Mouse (Mus musculus): ENCODE measurements at regions not wholly inside any gene's neighbourhood (a gene's known extent, or its start where the extent isn't known, plus 50 kb on each side); places are given as distances from the start of the nearest gene placed in this dataset.

DNA sequence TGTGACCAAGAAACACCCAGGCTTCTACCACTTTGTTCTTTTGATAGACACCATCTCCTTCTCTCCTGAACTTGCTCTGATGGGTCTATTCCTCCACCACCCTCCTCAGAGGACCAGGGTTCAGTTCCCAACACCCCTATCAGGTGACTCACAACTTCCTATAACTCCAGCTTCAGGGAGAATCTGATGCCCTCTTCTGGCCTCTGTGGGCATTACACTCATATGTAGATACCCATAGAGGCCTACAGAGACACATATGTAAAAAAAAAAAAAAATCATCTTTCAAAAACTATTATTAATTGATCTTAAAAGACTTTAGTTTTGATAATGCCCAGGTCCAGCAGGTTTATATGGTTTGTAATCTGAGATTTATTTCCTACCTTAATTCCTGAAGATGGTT, 505.9 kb upstream of the Tmem132c start:
- DNase-seq, result no peak

GRCm38 (mm10) chr5:126737681-126738080, 503.9 kb upstream of the Tmem132c start:
- no peak for DNase-seq

- DNase-seq, result peak; percentile 9 to 32
Measured at GRCm38 (mm10) chr5:126740861-126741410, 500.7 kb upstream of the Tmem132c start.

DNA sequence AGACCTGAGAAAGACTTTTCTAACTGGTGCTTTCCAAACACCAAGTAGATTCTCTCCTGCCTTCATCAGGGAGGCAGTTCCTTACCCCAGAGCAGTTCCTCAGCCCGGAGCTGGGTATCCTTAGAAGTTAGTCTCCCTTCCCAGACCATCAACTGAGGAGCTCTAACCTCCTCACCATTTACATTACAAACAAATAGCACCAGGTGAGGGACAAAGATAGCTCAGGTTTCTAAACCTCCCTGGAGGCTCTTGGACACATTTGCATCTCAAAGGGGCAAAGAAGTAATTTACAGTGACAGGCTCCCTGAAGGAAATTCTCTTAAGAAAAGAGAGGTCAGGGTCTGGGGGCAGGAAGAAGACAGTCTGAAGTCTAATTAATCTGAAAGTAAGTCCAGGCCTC, 486.5 kb upstream of the Tmem132c start:
- no peak for DNase-seq

- DNase-seq, result no peak
Measured at GRCm38 (mm10) chr5:126765037-126765707, 476.4 kb upstream of the Tmem132c start.

DNA sequence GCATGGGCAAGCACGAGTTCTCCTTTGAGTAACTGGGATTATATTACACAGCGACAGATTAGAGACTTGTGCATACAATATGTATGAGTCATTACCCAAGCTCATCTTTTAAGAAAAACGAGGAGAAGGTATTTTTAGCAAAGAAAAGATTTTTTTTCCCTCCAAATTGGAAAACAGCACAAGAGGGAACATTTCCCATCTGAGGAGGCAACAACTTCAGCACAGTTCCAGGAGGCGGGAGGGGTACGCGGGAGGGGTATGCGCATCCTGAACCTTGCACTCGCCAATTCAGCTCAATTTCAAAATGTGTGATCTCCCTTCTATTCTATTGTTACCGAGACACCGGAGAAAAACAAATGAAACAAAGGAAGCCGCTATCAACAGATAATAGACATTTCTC, 472.6 kb upstream of the Tmem132c start:
- DNase-seq, result no peak

DNA sequence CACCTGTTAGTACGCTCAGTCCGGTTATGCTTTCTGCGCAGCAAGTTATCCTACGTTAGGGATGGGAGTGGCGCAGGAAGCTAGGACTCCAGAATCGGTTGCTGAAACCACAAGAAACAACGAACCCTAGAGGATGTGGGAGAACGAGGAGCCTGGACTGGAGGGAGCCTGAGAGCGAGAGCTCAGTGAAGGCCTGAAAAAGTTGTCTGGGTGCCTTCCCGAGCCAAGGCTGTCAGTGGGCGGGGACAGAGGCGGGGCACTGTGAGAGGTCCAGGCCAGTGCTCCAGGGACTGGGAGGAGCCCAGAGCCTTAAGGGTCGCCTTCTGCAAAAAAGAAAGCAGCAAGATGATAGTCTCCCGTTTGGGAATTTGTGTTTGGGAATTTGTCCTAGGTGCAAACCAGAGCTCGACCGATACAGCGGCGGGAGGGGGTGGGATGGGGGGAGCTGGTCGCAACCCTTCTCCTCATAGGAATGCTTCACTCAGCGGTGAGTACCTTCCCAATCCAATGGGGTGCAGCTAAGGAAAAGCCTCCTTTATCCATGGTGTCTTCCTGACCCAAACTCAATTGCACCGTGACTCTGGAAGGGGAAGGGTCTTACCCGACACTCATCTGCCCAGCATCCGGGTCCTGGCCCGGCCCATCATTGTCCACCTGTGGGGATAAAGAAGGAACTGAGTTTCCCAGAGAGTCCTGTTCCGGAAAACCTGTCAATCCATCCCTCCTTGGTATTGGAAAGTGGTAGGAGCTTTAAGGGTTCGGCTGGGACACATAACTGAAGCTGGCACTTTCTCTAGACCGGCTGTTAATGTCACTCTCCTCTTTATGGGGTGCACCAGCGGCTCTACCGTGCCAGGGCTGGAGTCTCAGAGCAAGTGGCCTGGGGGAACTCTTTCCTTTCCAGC, 453.6 kb upstream of the Tmem132c start:
- DNase-seq, result peak; percentile 13 to 14

- no peak for DNase-seq
Measured at GRCm38 (mm10) chr5:126799698-126800279, 441.8 kb upstream of the Tmem132c start.

DNA sequence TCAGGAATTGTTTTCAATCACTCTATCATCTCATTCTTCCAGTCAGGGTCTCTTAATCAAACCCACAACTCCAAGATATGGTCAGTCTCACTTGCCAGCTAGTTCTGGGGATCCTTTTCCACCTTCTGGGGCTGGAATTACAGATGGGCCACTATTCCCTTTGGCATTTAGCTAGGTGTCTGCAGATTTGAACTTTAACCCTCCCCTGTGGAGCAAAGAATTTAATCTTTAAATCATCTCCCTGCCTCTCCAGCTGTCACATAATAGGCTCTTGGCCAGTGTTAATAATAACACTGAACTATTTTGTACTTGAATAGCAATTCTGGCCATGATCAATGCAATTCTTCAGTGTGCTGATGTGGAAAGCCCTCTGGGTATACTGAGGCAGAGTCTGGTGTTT, 435.0 kb upstream of the Tmem132c start:
- no peak for DNase-seq

DNA sequence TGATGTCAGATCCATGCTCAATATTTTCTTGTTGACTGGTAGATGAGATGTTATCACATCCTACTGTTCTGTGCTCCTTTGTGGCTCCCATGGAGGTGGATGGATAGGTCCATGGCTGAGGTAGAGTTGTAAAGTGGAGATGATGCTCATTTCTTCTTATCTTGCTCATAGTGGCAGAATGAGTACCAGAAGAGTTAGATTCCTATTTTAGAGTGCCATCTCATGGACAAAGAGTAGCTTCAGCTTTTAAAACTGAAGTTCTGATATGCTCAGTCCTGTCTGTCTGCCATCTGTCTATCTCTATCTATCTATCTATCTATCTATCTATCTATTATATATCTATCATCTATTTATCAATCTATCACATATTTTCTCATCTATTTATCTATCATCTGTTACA, 425.5 kb upstream of the Tmem132c start:
- no peak for DNase-seq

- peak in 1 of 2 experiments; percentile 5 for DNase-seq
Measured at GRCm38 (mm10) chr5:126835440-126835839, 406.2 kb upstream of the Tmem132c start.

GRCm38 (mm10) chr5:126842606-126843005, 399.0 kb upstream of the Tmem132c start:
- DNase-seq, result no peak

GRCm38 (mm10) chr5:126862078-126862477, 379.5 kb upstream of the Tmem132c start:
- no peak for DNase-seq

DNA sequence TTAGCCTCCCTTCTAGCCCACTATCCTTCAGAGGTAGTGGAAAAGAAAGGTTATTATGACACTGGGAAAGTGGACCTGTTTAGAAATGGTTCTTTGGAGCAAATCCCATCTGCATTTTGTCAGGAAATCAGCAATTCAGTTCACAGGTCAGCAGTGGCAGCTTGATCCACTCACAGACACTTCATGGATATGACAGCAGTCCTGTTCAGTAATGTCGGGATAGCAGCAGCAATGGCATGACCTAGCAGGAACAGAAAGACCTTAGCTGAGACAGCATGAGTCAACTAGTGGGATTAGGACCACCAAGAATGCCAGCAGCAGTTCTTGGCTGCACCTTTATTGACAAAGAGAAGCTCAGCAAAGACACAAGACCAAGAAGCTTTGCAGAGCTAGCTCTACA, 365.8 kb upstream of the Tmem132c start:
- DNase-seq, result no peak

DNA sequence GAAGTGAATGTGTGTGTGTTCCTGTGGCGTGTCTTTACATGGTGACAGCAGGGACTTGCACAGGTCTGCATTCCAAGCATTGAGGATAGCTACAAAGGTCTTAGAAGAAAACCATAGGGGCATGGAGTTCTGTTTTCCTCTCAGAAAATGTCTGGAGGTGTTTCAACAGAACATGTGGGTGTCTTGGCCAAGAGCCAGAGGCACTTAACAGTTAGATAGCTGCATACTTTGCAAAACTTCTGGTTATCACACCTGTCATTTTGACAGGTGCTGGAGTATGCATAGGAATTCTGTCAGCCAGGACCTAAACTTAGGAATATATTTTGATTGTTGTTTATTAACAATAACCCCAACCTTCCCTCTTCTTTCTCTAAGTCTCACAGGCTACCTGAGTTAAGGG, 350.9 kb upstream of the Tmem132c start:
- DNase-seq, result no peak

DNA sequence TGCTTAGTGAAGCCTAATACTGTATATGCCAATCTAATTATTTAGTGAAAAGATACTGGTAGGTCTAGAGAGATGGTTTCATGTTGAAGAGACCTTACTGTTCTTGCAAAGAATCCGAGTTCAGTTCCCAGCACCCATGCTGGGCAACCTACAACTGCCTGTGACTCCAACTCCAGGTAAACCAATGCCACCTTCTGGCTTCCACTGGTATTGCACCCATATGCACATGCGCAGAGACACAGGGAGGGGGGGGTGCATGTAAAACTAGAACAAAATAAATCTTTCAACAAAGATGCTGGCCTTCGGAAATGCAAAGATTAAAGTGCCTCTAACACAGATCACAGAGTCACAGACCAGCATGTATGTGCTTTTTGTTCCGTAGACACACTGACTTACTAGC, 348.5 kb upstream of the Tmem132c start:
- DNase-seq, result no peak

- DNase-seq, result peak; percentile 3 to 16
Measured at GRCm38 (mm10) chr5:126910084-126910483, 331.5 kb upstream of the Tmem132c start.

GRCm38 (mm10) chr5:126917300-126917699, 324.3 kb upstream of the Tmem132c start:
- DNase-seq, result no peak

- no peak for DNase-seq
Measured at GRCm38 (mm10) chr5:126933466-126933865, 308.1 kb upstream of the Tmem132c start.

- DNase-seq, result peak; percentile 81 to 83
Measured at GRCm38 (mm10) chr5:126944861-126945260, 296.7 kb upstream of the Tmem132c start.

- DNase-seq, result no peak
Measured at GRCm38 (mm10) chr5:126954189-126954588, 287.4 kb upstream of the Tmem132c start.

- DNase-seq, result no peak
Measured at GRCm38 (mm10) chr5:126954634-126955033, 287.0 kb upstream of the Tmem132c start.

DNA sequence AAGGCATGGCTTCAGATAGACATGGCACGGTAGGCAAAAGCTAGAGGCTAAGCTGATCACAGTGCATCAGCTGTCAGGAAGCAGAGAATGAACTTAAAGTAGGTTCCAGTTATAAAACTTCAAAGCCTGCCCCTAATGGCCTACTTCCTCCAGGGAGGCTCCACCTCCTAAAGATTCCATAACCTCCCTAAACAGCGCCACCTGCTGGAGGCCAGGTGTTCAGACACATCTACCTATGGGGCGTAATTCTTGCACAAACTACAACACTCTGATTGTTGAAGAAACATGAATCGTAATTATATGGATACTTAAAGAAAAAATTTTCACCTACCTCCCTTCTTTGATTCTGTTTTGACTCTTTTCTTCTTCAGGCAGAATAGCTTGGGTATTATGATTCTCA, 277.0 kb upstream of the Tmem132c start:
- no peak for DNase-seq

All from cerebellum, postnatal 14 days (tissue).